Mouse (Mus musculus): Measurements from ENCODE around the gene Tsc2. TPM values are rescaled to one million over a fixed set of nuclear protein-coding genes. Genes with fewer than 3 reads are reported as not detected.
"Not testable (repeated sequence)": the region's sequence is repeated elsewhere in the genome, so short reads cannot be mapped to it uniquely, and the experiment has no call there.

The Tsc2 gene
- total RNA-seq (2021), result 100 to 1,000 TPM; 182 to 189 TPM
- long read RNA-seq, full-length matches to known transcripts, result 17 of 230 reads
- long read RNA-seq, partial matches to known transcripts, result 122 of 230 reads
- long read RNA-seq, other reads (novel, unspliced or antisense), result 91 of 230 reads

DNA sequence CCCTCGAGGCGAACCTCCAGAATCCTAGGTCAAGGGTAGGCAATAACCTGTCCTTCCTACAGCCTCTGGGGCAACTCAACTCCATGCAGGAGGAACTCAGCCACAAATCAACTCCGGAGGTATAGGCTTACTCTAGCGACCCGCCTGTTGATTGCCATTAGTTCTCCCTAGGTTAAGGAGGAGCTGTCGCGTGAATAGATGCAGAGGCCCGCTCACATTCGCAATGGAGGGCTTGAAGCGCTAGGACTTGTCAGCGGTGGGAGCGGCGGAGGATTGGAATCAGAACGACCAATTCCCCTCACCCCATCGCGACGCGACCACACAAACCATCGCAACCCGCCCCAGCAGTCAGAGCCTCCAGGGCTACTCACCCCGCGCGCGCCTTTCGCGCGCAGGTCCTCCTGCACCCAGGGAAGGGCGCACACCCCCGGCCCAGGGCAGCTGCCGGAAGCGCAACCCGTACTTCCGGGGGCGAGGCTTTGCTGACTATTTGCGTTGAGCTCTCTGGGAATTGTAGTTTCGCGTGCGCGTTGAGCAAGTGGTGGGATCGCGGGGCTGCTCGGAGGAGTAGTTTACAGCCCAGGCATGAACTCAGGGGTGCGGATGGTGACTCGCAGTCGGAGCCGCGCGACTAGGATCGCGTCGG is at the start of gene Tsc2, which contains the start of gene Nthl1:
Tsc2 (minus strand) TSS at position 464 of the 646 bp plus-strand sequence.
Nthl1 (plus strand) TSS at position 514 of the 646 bp plus-strand sequence.
- DNase-seq (ENCODE audit: low spot score in 2 of 2), result peak; percentile 82 to 87

DNA sequence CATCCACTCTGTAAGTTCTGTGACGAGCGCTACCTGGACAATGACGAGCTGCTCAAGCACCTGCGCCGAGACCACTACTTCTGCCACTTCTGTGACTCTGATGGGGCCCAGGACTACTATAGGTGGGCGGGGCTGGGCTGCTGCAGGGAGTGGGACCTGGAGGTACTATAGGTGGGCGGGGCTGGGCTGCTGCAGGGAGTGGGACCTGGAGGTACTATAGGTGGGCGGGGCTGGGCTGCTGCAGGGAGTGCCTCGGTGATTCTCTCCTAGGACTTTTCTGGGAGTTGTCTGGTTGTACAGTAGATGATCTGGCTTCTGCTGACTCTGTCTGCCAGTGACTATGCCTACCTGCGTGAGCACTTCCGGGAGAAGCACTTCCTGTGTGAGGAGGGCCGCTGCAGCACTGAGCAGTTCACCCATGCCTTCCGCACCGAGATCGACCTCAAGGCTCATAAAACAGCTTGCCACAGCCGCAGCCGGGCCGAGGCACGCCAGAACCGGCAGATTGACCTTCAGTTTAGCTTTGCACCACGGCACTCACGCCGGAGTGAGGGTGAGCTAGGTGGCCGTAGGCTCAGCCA is 45.2 kb upstream of the Tsc2 start:
- no peak for DNase-seq (ENCODE audit: low spot score in 2 of 2)

DNA sequence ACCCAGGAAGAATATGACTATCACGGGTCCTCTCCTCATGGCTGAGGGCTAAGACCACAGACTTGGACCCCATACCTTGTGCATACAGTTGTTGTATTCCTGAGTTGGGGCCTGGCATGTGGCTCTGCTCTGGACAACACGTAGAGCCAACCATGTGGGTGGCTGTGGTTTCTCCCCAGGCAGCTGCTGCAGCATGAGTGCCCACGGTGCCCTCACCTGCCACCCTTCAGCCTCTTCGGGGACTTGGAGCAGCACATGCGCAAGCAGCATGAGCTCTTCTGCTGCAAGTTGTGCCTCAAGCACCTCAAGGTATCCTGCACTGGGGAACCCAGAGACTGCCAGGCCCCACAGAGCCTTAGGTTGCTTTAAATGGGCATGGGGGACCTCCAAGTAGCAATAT is 44.4 kb upstream of the Tsc2 start:
- DNase-seq (ENCODE audit: low spot score in 2 of 2), result no peak

DNA sequence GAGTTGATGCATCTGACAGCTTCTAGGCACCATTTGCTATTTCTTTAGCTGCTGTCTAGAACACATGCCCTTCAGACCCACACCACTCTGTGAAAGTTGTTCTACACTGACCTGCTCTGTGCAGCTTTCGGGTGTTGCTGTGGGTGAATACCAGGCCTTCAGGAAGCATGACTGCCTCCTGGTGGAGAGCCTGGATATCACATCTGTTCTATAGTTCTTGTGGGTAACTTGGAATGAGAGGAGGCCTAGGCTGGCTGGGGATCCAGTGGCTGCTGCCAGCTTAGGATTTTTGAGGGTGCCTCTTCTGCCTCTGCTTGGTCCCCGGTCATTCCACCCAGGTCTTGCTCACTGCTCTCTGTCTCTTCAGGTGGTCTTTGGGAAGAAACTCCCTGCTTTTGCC is 43.8 kb upstream of the Tsc2 start:
- DNase-seq (ENCODE audit: low spot score in 2 of 2), result peak in 1 of 2 experiments; percentile 77

DNA sequence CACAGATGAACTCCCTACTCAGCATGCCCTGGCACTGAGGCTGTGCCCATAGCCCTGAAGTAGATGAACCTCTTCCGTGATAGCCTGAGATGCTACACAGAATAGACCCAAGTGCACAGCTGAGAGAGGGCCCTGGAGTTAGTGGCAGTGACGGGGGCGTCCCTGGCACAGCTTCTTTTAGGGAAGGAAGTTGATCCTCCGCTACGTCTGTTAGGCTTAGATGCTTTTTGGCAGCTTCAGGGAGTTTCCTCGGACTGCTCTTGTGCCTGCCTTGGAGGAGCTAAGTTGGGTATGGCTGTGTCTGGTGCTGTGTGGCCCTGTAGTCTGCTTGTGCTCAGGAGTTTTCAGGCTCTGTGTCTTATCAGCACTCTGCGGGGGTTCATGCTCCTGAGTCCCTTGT is 41.8 kb upstream of the Tsc2 start:
- peak in 1 of 2 experiments; percentile 75 for DNase-seq (ENCODE audit: low spot score in 2 of 2)

DNA sequence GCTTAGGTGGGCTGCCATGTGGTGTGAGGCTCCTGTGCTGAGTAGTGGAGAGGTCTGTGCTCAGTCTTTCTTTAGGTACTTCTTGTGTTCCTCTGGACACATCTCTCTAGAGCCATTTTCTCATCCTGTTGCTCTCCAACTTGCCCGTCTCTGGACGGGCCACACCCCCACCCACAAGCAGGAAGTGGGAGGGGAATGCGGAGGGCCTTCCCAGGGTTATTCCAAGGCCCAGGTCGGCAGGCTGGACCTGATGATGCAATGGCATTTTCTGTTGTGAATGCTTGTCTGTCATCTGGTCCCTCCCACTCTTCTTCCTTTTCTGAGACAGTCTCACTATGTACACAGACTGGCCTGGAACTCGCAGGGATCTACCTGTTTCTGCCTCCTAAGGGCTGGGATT is 39.7 kb upstream of the Tsc2 start:
- DNase-seq (ENCODE audit: low spot score in 2 of 2), result no peak

DNA sequence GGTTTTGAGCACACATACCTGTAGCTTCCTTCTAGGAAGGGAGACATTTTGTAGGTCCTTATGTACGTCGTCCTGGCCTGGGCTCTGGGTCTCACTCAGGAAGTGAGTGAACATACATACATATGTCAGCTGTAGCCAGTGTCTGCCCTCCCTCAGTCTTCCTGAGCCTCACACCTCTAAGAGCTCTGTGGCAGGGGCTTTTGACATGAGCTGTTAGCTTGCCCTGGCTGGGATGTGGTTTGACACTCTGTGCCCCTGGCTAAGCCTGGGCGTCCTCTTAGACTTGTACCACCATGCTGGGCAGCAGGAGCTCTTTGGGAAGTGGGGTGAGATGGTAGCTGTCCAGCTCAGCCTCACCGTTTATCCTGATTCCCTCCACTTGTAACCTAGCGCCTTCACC is 38.9 kb upstream of the Tsc2 start:
- DNase-seq (ENCODE audit: low spot score in 2 of 2), result no peak

DNA sequence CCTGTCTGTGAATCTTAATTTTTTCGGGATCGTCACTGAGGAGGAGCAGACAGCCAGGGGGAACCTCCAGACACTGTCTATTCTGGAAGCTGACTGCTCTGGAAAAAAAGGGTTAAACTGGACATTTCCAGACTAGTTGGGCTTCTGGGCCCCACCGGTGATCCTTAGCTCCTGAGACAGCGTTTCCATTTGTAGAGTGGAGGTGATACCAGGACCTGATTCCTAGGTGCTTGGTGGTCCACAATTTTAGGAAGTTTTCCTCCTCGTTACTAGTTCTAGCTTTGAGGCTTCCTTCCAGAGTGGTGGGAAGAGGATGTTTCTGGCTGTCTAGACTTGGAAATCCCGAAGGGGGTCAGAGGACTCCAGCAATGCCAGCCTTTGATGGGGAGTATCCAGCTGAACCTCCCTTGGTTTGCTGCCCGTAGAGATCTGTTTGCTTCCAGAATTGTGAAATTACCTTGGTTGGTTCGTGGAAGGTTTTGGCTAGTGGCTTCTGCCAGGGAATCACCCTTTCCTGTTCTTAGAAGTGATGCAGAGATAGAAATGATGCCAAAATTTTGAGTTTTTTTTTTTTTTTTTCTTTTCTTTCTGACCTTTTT is 37.9 kb upstream of the Tsc2 start:
- DNase-seq (ENCODE audit: low spot score in 2 of 2), result no peak

DNA sequence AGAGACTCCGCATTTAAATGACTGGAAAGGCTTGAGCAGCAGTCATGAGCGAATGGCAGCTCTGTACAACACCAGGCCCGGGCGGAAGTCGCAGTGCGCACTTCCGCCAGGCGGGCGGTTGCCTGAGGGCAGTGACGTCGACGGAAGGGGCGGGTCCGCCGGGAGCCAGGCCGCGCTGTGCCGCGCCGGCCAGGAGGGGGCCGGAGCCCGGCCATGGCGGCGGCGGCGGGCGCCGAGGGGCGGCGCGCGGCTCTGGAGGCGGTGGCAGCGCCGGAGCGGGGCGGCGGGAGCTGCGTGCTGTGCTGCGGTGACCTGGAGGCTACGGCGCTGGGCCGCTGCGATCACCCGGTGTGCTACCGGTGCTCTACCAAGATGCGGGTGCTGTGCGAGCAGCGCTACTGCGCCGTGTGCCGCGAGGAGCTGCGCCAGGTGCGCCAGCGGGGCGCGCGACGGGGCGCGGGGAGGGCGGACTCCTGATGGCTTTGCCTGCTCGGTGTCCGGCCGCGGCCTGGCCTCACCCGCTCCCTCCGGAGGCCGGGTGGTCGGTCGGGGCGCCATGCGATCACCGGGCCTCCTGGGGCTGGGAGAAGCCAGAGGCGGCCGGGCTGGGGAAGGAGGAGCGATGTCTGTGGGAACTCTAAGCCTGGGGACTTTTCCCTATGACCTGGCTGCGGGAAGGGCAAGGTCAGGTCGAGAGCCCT is 37.3 kb upstream of the Tsc2 start, which contains the start of gene Zfp598:
Zfp598 (plus strand) TSS at position 143 of the 701 bp plus-strand sequence.
- DNase-seq (ENCODE audit: low spot score in 2 of 2), result peak; percentile 92 to 95

DNA sequence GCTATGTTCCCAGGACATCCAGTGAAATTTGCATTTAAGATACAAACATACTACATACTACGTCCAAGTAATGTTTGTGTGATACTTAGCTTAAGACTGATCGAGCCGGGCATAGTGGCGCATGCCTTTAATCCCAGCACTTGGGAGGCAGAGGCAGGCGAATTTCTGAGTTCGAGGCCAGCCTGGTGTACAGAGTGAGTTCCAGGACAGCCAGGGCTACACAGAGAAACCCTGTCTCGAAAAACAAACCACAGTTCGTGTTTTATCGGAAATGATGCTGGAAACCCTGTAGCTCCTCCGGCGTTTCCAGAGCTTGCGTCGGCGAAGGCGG is 36.7 kb upstream of the Tsc2 start:
- DNase-seq (ENCODE audit: low spot score in 2 of 2), result peak in 1 of 2 experiments; percentile 44

DNA sequence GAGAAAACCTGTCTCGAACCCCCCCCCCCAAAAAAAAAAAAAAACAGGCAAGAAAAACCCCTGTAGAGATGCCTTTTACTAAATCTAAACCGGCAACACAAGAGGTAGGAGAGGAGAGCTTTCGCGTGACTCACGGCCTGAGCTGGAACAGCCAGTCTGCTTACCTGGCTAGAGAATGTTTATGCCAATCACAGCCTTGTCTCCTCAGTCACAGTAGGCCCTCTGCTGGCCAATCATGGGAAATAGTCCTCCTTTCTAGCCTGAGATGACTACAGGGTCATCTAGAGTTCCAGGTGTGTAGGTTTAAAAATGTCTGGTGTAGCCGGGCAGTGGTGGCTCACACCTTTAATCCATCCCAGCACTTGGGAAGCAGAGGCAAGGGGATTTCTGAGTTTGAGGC is 35.0 kb upstream of the Tsc2 start:
- DNase-seq (ENCODE audit: low spot score in 2 of 2), result peak in 1 of 2 experiments; percentile 59

DNA sequence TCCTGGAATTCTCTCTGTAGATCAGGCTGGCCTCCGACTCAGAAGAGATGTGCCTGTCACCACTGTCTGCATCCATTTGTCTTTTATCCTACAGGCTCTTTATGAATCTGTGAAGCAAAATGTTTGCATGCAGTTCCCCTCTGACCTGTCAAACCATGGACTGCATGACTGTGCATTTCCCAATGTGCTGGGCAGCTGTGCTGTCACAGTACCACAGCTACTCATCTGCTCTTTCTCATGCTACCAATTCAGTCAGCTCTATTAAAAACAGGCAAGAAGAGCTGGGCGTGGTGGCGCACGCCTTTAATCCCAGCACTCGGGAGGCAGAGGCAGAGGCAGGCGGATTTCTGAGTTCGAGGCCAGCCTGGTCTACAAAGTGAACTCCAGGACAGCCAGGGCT is 34.6 kb upstream of the Tsc2 start:
- DNase-seq (ENCODE audit: low spot score in 2 of 2), result not testable (repeated sequence)

DNA sequence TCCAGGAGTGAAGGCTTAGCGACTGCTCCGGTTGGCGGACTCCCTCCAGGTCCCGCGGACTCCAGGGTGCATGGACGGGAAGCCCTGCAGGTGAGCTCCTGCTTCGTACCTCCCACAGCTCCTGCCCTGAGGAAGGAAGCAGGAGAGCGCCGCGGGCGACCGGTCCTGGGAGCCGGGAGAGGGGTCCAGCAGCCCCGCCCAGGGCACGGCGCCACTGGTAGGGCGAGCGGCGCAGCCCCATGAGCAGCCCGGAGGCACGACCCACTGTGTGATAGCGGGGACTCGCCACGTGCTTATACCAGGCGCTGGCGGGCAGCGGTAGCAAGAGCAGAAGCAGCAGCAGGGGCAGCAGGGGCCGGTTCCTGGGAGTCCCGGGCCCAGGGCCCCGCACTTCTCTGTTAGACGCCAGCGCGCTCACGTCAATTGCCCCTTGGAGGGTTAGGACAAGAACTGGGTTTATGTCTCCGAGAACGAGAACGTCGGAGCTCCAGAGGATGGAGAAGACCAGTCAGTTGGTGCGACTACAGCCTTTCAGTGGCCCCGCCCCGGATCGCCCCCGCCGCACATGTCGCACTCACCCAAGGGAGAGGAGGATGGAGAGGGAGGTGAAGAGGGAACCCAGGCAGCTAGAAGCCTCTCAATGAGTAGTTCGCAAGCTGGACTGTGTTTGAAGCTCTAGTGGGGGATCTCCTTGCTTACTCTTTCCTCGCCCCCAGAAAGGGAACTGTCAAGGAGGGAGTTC is 25.8 kb upstream of the Tsc2 start, which contains the start of gene Npw:
Npw (minus strand) TSS at position 441 of the 742 bp plus-strand sequence.
- no peak for DNase-seq (ENCODE audit: low spot score in 2 of 2)

DNA sequence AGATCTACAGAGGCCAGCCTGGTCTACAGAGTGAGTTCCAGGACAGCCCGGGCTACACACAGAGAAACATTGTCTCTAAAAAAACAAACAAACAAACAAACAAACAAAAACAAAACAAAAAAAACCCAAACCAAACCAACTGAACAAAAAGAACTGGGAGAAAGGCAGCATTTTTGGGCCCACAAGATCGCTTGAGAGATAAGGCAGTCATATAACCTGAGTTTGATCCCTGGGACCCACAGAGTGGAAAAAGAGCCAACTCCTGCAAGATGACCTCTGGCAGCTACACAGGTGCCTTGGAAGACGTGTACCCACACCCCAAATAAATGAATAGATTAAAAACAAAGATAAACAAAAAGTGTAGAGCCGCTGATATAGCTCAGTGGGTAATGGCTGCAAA is 22.5 kb upstream of the Tsc2 start:
- DNase-seq (ENCODE audit: low spot score in 2 of 2), result no peak

DNA sequence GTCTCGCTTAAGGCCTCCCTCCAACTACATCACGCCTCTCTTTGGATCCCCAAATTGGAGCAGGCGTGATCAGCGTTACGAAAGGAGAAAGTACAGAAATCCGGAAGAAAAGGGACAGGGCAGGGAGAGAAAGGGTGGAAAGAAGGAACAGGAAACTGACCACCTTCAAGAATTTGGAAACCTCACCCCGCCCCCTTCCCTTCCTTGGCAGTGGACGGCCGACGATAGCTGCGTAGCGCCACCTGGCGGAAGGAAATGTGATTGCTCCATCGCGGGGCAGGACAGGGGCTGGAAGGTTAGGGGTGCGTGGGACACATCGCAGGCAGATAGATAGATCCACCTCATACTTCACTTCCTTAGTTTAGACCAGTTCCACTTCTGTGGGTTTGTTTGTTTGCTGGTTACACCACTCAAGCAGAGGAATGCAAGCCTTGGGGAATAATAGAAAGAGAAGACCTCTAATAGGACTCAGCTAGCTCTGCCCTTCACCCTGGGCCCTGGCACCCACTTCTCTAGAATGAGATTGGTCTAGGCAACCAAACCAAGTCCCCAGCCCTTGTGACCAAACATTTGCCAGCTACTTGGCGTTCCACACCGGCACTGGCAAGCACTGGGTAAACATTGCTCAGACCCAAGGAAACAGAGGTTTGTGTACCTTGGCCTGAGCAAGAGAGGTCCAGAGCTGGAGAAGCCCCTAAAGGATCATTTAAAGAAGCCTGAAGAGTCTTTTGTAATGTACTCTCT is 21.7 kb upstream of the Tsc2 start:
- DNase-seq (ENCODE audit: low spot score in 2 of 2), result peak in 1 of 2 experiments; percentile 64

DNA sequence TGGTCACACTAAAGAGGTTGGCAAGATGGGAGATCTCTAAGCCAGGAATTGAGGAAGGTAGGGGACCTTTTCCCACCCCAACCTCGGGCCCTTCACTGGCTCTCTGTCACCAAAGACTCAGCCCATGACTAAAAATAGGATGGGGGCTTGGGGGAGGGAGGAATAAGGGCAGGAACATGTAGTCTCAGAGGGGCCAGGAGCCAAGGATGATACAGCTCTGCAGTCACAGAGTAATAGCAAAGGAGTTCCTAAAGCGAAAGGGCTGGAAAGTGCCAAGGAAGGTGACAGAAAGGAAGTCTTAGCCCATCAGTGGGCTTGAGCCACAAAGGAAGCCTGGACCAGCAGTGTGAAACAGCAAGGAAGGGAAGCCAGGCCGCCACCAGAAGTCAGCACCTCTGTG is 19.4 kb upstream of the Tsc2 start:
- no peak for DNase-seq (ENCODE audit: low spot score in 2 of 2)

DNA sequence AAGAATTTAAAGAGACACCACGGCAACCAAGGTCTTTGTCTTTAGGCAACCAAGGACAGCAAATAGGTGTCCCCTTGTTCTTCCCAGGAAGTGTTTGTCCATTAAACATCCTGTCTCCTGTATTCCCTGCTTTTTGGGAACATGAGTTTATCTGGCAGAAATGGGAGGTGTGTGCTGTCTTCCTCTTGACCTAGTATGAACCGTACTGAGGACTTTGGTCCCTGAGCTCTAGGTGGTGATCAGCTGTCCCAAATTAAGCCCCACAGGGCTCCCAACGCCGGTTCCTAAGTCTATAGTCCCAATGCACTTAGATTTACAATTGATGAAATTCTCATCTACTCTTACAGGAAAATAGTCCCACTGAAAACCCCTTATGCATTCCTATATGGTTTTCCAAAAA is 18.3 kb upstream of the Tsc2 start:
- DNase-seq (ENCODE audit: low spot score in 2 of 2), result no peak

DNA sequence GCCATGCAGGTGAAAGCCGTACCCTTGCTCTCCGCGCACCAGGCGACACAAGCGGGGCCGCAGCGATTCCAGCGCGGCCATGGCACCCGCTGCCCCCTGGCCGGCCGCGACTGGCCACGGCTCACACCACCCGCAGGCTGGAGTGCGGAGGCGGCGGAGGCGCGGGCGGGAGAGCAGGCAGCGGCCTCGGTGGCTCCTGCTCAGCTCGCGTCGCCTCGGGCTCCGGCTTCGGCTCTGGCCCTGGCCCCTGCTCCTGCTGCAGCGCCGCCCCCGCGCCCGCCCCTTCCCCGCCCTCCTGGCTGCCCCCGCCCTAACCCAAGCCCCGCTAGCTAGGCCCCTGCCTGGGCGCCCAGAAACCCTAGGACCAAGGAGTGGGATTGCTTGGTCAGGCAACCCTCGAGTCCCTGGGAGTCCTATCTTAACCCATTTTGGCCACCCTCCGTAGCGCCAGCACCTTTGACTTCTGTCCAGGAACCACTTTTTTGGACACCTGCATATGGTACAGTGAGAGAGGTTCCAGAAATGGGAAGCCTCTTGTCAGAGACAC is 17.7 kb upstream of the Tsc2 start, which contains the start of gene Slc9a3r2:
Slc9a3r2 (minus strand) TSS at position 258 of the 547 bp plus-strand sequence.
- peak in 1 of 2 experiments; percentile 36 for DNase-seq (ENCODE audit: low spot score in 2 of 2)

DNA sequence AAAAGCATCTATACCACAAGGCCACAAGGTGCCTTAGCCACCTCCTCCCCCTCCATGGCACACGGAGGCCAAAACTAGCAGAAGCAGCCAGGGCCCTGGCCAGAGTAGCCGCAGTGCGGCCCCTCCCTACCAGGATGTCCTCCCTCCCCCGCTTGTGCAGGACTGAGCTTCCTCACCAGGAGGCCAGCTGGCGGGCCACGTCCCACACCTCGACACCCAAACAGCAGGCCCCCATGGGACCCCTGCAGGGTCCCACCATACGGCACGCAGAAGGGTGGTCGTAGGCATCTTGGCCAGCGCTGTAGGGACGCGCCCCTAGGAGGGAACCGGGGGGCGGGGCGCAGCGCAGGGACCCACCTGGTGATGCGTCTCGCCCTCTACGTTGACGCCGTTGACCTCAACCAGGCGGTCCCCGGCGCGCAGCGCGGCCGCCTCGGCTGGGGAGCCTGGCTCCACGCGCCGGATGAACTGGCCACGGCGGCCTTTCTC is 17.2 kb upstream of the Tsc2 start:
- no peak for DNase-seq (ENCODE audit: low spot score in 2 of 2)
